Mouse (Mus musculus): Measurements from ENCODE around the gene Mat2b.

- TF ChIP-seq CTCF (IDR thresholded peaks at IDR 0.05; ENCODE audit: low read depth) (no peak), EP300 (IDR thresholded peaks at IDR 0.05; ENCODE audit: low read depth) (no peak)
Observed at GRCm38 (mm10) chr11:40744348-40744747, 49.3 kb upstream of the Mat2b start.
